Mouse (Mus musculus): ENCODE measurements around the gene Gm5935.
"Not testable (repeated sequence)": the region's sequence is repeated elsewhere in the genome, so short reads cannot be mapped to it uniquely, and the experiment has no call there.

Gene Gm5935

GRCm38 (mm10) chrX:24775064-24775463 is at the start of gene Gm5935:
TSS of gene Gm5935 (minus strand) at chrX:24775164.
- DNase-seq (ENCODE audit: extremely low read depth, insufficient read length, low spot score) = not testable (repeated sequence)
